Mouse (Mus musculus) skeletal muscle tissue, adult 2 months (tissue): ENCODE measurements at regions not wholly inside any gene's neighbourhood (a gene's known extent, or its start where the extent isn't known, plus 50 kb on each side); places are given as distances from the start of the nearest gene placed in this dataset.
"Not testable (repeated sequence)": the region's sequence is repeated elsewhere in the genome, so short reads cannot be mapped to it uniquely, and the experiment has no call there.

Source experiments
- DNase-seq: peaks from one replicate; pipeline ENCODE4 v3.0.0-alpha.2; 2012; ENCODE audit warnings: low read depth, low spot score

DNA sequence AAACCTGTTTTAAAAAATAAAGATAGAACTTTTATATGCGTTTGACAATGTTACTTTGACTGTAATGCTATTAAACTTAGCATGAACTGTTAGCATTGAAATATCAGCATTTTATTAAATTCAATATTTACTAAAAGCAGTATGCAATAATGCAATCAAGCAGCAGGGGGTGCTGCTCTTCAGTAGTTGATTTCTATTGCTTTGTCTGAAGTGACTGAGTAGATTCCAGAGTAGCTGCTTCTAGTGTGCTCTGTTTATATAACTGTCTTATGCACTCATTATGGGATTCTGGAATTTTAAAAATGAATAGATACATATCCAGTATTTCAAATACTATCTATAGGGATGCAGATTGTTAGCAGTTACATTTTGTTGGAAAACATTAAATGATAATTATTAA is 146.2 kb downstream of the Gm28710 start:
- DNase-seq: peak; percentile 13

GRCm38 (mm10) chr5:16947430-16947829 is 155.8 kb downstream of the Gm28710 start:
- DNase-seq: peak; percentile 4

GRCm38 (mm10) chr5:16967735-16968134 is 176.1 kb downstream of the Gm28710 start:
- no peak for DNase-seq

GRCm38 (mm10) chr5:16968817-16969216 is 177.2 kb downstream of the Gm28710 start:
- DNase-seq: not testable (repeated sequence)

DNA sequence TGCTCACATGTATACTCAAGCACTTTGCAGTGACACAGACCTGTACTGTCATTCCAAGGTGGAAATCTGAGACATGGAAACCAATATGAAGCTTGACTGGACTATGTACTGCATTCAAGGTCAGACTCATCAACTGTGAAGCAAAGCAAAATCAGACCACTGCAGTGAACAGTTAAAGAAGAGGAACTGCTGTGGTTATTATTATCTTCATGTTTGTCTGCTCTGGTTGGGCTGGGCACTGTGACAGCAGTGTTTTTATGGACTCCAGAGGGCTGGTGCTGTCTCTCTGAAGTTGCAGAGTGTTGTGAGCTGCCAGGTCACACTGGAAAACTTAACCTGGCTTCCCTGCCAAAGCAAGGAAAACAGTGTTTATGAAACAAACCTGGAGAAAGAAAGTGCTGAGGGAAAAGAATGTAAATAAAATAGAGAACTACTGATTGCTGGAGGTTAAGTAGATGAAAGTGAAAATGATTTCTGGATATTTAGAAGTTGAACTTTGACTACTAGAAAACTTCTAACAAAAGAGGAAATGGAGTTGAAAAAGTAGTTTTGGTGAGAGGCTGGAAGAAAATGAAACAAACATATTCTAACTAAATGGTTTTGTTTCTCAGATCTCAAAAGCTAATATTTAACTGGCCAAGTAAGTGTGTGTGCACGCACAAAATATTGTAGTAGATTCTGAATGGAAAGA is 181.7 kb downstream of the Gm28710 start:
- peak; percentile 14 for DNase-seq

GRCm38 (mm10) chr5:16976006-16976405 is 184.4 kb downstream of the Gm28710 start:
- DNase-seq: no peak

DNA sequence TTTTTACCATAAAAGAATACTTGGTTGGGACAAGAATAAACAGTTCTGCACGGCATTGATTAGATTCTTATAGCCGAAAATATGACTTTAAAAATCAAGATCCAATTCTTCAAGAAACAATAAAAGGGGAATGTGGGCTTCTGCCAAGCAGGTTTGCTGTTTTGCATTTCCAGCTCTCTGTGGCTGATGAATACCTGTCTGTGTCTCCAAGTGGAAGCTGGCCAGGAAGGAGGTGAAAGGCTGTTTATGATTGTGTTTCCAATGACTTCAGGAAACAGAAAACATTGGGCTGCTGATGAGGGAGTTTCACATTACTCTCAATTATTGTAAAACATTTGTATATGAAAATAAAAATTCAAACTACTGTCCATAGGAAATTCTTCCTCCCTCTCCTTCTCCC is 193.3 kb downstream of the Gm28710 start:
- no peak for DNase-seq

DNA sequence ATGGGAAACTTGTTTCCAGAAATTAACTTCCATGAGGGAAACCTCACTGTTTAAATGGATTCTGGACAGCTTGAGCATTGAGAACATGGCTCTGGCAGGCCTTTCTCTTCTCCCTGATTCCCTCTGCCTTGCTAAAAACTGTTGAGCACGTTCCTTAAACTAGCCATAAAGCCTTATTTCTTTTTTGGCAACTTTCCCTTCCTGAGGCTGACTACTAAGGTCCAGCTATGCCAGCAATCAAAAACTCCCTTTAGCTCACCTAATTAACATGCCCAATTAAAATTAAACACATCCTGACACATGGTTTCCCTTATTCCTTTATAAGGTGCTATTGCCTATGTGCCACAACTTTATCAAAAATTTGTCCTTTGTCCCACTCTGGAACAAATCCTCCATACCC is 199.9 kb downstream of the Gm28710 start:
- DNase-seq: no peak

- DNase-seq: no peak
Observed at GRCm38 (mm10) chr5:16999183-16999582, 207.6 kb downstream of the Gm28710 start.

DNA sequence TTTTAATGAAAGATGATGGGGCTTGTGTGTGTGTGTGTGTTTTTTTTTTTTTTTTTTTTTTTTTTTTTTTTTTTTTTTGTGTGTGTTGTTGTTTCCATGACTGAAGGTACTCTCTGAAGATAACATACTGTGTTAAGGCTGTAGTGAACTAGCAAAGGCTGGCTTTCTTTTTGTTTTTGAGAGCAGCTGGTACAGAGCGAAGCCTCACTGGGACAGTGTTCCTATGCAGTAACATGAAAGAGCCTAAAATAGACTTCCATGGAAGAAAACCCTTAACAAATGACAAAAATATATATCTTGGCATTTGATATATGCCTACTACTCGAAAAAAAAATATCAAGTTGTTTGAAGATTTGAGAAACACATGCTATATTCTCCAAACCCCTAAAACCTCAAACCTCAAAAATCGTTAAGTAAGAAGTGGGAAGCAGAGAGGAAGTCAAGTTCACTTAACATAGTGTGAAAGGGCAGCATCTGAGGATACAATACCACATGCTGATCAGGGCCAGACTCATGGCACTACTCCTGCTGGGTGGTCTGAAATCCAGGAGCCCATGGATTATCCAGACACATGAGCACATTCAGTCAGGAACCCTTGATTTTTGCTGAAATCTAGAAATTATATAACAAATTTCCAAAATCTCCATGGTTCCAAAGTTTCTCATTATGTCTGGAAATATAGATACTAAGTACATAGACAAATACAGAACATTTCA is 215.4 kb downstream of the Gm28710 start:
- no peak for DNase-seq

GRCm38 (mm10) chr5:17021636-17022035 is 230.0 kb downstream of the Gm28710 start:
- DNase-seq: peak; percentile 18

DNA sequence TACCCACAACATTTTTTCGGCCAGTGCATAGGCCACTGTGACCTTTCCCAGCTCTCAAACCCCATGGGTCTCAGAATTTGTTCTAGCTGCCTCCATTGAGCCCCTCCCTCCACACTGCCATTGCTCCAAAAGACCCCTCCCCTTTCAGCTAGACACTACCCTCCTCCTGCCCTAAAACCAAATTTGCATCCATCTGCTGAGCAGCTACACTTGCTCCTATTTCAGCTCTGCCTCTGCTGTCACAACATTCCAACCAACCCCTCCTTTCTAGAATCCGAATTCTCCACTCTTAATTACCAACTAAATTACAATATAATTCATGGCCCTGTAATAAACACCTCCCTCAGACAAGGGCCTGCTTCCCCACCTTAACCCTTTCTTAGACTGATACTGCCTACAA is 262.3 kb downstream of the Gm28710 start:
- no peak for DNase-seq

GRCm38 (mm10) chr5:17064565-17064964 is 273.0 kb downstream of the Gm28710 start:
- no peak for DNase-seq

GRCm38 (mm10) chr5:17080405-17080804 is 288.8 kb downstream of the Gm28710 start:
- DNase-seq: no peak

- DNase-seq: no peak
Observed at GRCm38 (mm10) chr5:17111556-17111955, 261.4 kb upstream of the Speer4f2 start.

DNA sequence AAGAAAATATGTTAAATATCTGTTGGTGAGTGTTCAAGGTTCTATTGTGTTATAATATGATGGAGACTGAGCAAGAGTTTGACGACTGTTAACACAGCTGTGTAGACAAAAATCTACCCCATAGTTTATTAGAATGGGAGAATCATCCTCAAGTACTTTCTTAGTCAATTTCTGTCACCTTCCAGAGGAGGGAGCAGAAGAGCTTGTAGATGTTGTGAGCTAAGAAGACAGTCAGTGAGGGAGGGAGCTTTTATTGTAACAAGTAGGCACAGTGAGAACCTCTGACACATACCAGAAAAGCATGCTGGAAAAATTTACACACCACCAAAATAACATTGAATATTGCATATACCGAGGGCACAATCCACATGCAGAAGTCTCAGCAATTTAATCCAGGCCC is 261.0 kb upstream of the Speer4f2 start:
- peak; percentile 34 for DNase-seq

DNA sequence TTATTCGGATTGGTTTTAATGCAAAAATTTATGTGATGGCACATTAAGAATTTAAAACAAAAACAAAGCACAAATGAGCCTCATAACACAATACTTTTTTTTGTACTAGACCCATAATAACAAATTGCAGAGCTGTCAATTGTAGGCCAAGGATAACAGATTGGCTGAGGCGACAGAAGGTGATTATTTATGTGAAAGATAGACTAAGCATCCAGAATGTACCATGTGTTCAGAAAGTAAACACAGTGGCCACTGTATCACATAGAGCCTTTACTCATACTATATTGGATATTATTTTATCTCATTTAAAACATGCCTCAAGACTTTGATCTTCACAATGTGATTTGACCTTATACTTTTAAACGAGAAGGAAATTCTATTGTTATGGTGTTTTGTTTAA is 257.9 kb upstream of the Speer4f2 start:
- DNase-seq: no peak

DNA sequence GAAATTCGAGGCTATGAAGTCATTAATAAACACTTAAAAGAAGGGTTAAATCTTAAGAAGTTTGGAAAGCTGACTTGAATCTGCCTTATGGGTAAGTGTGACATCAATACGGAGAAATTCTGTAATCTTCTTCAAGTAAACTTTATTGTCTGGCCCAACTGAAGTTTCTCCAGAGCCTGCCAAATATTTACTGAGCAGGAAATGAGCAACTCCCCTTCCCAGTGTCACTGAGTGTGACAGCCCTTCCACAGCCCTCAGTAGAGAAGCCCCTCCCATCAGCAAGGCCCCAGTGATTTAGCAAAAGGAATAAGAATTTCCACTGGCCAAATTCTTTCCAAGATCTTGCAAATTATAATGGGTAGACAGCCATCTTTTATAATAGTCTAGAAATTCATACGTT is 256.9 kb upstream of the Speer4f2 start:
- peak; percentile 28 for DNase-seq

GRCm38 (mm10) chr5:17125240-17125639 is 247.7 kb upstream of the Speer4f2 start:
- DNase-seq: no peak

DNA sequence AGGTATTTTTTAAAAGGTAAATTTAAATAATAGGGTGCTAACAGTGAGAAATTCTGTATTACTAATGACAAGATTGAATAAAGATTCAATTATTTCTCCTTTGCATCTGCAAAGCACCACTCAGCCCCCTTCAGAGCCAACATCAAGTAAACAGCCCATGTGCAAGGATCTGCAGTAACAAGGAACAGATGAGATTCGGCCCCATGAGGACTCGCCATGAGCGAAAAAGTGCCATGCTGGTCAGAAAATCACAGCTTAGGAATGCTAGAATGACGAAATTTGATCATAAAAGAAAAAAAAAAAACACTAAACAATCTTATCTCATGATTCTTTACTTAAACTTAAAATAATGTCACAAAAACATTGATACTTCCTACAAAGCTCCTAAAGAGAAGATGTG is 245.5 kb upstream of the Speer4f2 start:
- peak; percentile 33 for DNase-seq

DNA sequence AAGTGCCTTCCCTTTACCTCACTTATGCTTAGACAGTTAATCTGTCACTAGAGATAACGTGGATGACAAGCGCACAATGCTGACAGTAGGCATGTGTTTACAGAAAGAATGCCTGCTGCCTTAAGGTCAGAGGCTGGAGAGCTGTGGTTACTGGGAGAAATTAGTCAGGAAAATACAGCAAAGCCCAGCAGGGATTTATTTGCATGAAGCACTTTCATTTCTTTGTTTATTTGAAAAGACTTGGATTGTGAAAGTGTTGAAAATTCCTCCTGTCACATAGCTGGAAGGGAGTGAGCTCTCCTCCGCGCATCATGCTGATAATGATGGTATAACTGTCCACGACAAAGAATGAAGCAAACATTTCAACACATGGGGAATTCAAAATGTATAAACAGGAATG is 237.5 kb upstream of the Speer4f2 start:
- no peak for DNase-seq

DNA sequence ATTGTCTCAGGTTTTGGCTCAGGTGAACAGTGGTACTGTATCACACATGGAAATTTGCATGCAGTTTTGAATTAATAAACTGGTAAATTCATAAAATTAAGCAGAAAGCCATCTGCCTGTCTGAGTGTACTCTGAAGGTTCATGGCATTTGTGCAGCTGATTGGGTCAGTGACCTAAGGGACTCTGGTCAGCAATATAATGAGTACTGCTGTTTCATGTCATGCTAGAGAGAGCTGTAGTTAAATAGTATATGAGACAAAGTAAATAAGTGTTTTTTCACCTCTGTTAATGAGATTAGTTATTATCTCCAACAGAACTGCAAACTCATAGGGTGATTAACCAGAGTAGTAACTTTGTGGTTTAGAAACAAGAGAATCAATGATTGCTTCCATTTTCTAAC is 231.4 kb upstream of the Speer4f2 start:
- DNase-seq: no peak

GRCm38 (mm10) chr5:17174562-17174961 is 198.4 kb upstream of the Speer4f2 start:
- DNase-seq: no peak
